Mouse (Mus musculus): ENCODE data around the gene Strbp.

Gene Strbp

DNA sequence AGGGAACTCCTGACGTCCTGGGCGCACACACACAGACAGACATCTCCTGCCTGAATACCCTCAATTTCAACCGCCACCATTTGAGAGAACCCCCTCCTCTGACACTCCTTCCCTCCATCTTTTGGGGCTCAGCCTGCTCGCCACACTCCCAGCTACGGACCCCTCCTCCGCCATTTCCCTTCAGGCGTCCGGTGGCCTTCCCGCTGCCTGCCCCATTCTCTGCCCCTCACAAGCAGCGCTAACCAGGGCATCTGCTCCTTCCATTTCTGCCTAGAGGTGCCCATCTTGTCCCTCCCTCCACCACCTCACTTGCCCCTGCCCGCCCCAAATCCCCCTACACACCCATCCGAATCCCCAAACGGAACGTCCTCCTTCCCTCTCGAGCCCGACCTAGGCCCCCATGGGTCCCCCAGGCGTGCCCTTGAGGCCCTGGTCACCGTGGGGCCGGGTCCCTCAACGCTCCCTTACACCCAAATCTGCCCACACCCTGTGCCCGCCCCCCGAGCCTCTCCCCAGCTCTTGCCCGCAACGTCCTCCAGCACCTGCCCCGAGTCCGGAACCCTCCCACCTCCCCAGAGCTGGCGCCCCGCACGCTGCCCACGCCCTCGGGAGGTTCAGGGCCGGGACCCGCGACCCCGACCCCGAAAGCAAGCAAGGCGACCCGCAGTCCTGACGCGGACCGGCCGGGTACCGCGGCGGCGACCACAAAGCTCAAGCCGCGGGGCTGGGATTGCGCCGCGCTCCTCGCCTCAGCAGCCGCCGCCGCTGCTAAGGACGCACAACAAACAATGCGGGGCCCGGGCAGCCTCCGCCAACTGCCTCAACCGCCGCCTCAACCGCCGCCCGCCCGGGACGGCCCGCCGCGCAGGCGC lies 1.1 kb downstream of the Strbp start:
- peak; percentile 13 for DNase-seq

DNA sequence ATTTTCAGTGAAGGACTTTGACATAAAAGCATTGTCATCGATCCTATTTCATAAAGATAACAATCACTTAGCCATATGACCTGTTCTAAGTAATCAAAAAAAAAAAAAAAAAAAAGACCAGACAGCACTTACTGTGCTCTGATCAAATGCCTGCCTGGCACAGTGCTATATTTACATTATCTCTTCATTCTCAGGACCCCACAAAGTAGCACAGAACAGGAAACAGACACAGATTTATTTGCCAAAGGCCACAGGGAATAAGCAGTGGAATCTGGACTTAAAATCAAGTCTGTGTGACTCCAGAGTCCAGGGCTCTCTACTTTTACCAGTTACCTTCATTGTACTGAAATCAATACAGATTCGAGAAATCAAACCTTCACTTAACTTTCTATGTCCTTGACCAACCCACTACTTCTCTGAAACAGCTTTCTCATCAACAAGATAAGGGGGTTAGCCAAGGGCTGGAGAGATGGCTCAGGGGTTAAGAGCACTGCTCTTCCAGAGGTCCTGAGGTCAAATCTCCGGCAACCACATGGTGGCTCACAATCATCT lies 14.5 kb downstream of the Strbp start:
- DNase-seq: no peak

DNA sequence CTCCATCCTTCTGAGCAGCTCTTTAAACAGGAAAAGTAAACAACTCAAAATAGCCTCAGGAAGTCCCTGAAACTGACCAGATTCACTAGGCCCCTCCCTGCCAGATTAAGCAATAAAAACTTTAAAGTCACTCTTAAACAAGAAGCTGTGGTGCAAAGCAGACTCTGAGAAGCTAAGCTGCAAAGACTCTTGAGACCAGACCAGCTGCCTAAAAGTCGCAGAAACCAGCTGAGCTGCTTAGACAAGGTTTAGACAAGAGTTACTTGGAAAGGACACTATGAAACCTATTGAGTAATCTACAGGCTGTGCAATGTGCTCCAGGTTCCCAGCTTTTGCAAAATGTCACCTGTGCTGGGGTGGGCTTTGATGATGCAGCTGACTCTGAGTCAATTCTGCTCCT lies 16.6 kb downstream of the Strbp start:
- no peak for DNase-seq

- no peak for DNase-seq
These were observed 18.8 kb downstream of the Strbp start for GRCm38 (mm10) chr2:37684864-37685263.

- no peak for DNase-seq
These were observed 21.4 kb downstream of the Strbp start for GRCm38 (mm10) chr2:37682197-37682811.

GRCm38 (mm10) chr2:37651086-37651485 lies 52.6 kb downstream of the Strbp start:
- DNase-seq: no peak

DNA sequence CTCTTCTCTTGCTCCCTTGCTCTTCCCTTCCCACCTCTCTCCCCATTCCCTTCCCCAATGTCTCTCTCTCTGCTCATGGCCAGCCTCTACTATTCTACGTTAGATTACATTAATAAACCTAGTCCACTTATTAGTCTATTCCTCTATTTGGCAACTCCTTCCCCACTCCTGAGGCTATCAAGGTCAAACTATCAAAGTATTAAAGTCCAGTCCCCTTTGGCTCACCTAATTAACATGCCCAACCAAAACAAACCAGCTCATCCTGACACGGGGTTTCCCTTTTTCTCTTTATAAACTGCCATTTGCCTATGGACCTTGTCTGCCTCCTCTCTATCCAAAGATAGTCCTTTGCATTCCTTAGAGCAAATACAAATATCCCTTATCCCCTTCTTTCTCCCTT lies 54.1 kb downstream of the Strbp start:
- no peak for DNase-seq

DNA sequence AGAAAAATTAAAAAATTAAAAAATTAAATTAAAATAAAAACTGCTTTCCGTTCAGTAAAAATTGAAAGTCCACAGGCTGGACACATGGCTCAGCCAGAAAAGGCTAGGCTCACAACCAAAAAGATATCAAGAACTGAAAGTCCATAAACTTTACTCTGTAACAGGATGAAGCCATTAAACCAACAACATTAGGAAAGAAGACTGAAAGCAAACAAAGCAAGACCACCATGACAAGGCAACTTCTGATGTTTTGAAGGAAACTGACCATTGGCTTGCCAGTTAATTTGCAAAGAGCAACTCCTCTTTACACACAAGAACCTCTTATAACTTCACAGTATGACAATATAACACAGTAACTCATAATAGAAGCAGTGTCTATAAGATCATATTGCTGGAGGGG lies 54.7 kb downstream of the Strbp start:
- DNase-seq: no peak

DNA sequence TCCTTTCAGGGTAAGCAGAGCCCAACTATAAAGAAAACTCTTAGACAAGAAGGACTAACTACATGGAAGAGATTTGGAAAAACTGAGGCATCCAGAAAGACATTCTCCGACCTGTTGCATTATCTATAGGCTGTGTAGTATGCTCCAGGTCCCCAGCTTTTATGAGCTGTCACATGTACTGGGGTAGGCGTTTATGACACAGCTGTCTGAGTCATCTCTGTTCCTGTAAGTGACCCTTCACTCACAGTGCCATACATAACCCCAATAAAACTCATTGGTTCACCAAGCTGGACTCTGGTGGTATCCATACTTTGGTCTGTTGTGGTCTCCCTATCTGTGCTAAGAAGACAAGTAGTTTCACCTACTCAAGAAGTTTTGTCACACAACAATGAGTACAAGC lies 80.3 kb downstream of the Strbp start:
- DNase-seq: no peak

DNA sequence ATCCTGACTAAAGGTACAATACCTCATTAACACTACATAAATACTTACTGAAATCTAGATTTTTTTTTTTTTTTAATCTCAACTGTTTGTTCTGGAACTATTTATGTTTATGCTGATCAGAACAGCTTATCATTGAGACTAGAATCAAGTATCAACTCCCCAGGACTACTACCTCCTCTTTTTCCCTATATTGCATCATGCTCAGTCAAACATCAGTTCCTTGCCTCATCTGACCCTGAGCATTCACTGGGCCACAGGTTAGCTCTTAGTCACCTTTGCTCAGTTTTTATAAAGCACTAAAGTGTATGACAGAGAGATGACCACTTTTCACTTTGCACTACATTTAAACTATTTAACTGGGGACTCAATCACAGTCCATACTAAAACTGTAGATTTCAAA lies 115.7 kb downstream of the Strbp start:
- DNase-seq: no peak

GRCm38 (mm10) chr2:37578185-37578584 lies 125.5 kb downstream of the Strbp start:
- DNase-seq: no peak

DNA sequence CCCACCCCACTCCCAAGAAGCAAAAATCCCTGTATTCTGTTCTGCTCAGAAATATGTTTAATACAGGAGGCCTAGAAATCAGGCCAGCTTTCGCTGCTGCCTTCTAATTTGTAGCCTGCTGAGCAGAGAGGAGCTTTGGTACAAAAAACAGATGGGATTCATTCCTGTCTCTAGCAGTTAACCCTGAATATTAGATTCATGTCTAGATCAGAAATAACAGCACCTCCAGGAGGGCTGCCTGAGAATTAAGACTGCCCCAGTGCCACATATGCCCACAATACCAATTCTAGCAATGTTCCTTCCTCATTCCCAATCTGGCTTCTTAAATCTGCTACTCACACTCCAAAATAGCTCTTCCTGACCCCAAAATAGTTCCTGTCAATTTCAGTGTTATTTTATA lies 127.0 kb downstream of the Strbp start:
- DNase-seq: no peak

DNA sequence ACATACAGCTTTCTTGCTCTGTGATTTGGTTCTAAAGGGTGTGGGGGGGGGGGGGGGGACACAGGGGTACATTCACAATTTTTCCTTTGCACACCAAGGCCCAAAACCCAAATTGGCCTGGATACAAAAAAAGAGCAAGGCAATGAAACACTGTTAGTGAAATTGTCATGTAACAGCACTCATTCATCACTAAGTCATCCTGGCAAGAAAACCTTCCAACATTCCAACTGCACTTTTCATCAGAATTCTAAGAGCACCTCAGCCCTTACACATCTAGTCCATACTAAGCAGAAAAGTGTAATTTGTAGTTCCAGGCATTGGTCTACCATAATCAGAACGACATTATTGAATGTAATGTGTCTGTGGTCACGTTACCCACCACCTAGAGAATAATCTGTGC lies 131.5 kb downstream of the Strbp start:
- no peak for DNase-seq

GRCm38 (mm10) chr2:37570703-37571102 lies 133.0 kb downstream of the Strbp start:
- DNase-seq: no peak

DNA sequence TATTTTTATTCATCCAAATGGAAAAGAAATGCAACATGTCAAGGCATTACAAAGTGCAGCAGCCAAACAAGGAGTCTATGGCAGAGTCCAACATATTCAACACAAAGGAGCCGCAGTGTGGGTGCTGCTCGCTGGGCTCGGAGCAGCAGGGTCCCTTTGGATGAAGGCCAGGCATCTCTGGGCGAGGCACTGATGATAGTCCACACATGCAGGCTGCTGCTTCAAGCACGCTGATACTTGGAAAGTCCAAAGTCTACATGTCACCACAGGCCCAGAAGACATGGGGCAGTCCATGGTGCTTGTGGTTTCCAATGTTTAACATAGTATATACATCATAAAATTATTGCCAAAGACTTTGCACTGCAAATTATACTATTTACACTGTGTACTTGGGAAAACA lies 133.8 kb downstream of the Strbp start:
- no peak for DNase-seq

GRCm38 (mm10) chr2:37566035-37566434 lies 137.6 kb downstream of the Strbp start:
- DNase-seq: no peak

DNA sequence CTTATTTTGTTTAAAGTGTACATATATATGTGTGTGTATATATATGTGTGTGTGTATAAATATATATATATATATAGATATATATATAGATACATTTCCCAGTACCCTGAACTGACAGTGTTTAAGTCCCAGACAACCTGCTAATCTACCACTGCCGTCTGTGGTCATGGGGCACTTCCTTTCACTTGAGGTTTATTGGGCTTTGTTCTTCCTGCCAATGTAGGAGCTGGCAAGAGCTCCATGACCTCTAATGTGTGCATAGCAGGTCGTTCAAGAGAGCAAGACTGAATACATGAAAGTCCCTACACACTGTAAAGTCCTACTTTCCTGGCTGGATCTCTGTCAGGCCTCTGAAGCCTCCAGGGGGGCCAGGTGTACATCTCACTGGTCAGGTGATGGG lies 138.1 kb downstream of the Strbp start:
- DNase-seq: no peak

GRCm38 (mm10) chr2:37556366-37556765 lies 147.3 kb downstream of the Strbp start:
- DNase-seq: no peak

DNA sequence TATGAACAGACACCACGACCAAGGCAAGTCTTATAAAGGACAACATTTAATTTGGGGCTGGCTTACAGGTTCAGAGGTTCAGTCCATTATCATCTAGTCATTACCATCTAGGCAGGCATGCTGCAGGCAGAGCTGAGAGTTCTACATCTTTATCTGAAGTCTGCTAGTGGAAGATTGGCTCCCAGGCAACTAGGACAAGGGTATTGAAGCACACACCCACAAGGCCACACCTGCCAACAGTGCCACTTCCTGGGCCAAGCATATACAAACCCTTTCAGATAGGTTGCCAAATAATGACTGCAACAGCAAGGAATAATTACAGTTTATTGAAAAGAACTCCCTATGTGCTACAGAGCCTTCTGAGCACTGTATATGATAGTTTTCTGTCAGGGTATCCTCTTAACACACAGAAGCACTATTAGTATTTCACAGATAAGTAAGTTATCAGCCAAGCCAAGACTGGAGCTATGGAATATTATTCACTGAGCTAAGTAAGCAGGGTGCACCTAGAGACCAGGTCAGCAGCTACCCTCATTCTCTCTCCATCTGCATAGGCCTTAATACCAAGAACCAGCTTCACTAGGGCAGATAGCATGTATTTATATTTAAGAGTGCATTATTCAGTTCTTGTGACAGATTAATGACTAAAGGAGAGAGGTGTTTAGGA lies 154.2 kb downstream of the Strbp start:
- DNase-seq: no peak

GRCm38 (mm10) chr2:37531639-37532038 lies 172.0 kb downstream of the Strbp start:
- DNase-seq: no peak

DNA sequence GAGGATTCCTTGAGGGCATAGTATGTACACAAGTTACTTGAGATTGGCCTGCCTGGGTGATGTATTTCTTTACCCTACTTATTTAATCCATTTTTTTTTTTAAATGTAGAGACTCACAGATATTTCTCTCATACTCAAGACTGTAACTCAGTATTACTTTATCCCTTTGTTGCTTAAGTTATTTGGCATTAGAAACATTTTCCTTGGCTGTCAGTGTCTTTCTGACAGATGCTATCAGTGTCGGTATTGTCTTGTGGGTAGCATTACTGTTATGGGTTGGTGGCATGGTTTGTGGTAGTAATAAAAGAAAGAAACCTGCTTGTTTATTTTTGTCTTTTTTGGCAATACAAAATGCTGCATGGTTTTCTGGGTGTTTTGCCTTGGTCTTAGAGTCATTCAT lies 172.9 kb downstream of the Strbp start:
- DNase-seq: no peak

DNA sequence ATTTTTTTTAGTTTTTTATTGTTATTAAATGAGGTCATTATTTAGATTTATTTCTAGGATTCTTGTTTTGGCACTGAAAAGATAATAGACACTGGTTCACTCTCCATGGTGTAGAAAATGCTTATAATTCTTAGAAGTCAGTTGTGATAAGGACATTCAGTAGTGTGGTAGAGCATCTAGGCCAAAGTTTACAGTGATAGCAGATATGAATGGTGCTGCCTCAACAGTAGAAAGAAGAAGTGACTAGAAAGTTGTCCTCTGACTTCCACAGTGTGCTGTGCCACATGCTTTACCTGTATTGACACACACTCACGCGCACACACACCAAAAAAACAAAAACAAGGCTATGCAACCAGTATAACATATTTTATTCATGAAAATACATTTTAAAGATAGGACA lies 174.3 kb downstream of the Strbp start:
- no peak for DNase-seq

- no peak for DNase-seq
These were observed 176.1 kb downstream of the Strbp start for GRCm38 (mm10) chr2:37527587-37527986.

DNA sequence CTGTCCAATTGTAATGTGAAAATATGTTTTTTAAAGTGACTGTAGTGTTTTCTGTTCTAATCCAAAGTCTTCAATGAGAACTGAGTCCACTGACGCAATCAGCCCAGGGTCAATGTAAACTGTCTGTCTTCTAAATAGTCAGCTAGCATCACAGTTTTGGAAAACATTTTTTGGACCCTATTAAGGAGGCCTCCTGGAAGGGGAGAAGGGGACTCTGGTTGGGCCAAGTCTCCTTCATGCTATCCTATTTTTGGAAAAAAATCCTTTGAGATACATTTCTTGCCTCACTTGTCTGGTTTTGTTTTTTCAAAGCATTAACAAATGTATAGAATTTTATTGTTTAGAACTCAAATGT lies 184.4 kb downstream of the Strbp start:
- DNase-seq: no peak

Measured in right cerebral cortex, postnatal 14 days (tissue).